Mouse (Mus musculus): Measurements from ENCODE around the gene Cbln1. TPM values are rescaled to one million over a fixed set of nuclear protein-coding genes. Genes with fewer than 3 reads are reported as not detected.

The Cbln1 gene
- polyA plus RNA-seq, 1 experiment from 2014 or later, result not detected

Other genes with a start within 250 kb of the Cbln1 start
- not detected in 2 replicates for gene 4933402J07Rik, start 91.2 kb upstream of the Cbln1 start, polyA plus RNA-seq (2016; fragmentation: Nextera tagmentation; extraction: Ambion mirVana)

Measured in liver, embryonic 12.5 days (tissue).